Mouse (Mus musculus): ENCODE data around the gene Trim2.

Gene Trim2

DNA sequence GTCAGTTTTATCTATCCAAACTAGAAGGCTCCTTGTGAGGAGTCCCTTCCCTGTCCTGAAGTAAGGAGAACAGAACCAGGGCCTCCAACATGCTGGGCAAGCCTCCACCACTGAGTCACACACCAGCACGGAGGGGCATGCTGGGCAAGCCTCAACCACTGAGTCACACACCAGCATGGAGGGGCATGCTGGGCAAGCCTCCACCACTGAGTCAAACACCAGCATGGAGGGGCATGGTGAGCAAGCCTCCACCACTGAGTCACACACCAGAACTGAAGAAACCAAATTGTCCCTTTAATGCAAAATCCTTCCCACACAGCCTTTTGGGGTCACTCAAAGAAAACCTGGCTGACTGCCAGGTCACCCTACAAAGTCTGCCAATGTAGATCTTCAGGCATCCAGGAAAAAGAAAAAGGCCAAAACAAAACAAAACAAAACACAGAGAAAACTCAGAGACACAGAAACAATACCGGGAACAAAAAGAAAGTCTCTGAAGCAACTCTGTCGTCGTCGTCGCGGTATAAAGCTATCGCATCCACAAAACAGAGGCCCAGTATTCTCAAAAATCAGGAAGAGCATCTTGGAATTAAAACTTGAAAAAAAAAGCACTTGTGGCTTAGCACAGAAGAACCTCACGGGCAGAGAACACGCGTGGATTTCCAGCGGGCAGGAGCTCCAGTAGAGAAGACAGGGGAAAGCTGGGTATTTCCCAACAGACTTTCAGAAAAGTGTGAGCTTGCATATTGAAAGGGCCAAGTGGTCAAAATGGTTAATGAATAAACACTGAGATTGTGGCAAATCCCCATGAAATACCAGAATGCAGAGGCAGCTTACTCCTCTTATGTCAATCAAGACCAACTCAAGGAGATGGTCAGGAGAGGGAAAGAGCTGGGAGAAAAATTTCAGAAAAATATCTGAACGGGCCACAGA, 12.7 kb downstream of the Trim2 start:
- intact Hi-C loops (cut with DNase I) = no loop called here

DNA sequence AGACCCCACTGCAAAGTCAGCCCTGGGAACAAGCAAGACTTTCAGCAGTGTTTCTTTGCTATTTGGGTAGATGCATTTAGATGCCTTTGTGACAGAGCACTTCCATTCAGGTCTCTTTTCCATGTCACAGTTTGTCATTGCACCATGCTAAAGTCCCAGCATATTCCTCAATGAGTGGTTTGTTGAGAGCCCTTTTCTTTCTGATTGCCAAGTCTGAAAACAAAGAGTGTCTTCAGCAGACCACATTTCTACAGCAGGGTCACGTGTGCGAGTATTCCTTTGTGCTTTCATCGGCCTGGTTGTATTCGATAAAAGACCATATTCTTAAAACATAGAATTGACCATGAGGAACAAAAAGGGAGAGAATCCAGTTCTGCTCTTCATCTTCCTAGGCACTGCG, 14.4 kb downstream of the Trim2 start:
- intact Hi-C loops (cut with DNase I) = no loop called here

DNA sequence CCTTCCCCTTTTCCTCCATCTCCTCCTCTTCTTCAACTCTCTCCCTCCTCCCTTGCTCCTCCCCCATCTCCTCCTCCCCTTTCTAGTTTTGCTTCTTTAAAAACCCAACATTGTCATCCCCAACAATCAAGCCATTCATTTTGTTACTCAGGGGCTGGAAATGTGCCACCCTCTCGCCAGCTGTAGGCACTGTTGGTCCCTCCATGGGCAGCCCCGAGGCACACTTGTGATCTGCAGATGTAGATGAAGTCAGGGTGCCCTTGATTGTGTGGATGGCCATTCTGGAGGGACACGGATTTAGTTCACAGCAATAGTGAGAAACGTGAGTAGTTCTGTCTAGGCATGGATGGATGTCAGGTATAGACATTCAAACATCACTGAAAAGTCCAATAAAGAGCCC, 17.7 kb downstream of the Trim2 start:
- intact Hi-C loops (cut with DNase I) = no loop called here

DNA sequence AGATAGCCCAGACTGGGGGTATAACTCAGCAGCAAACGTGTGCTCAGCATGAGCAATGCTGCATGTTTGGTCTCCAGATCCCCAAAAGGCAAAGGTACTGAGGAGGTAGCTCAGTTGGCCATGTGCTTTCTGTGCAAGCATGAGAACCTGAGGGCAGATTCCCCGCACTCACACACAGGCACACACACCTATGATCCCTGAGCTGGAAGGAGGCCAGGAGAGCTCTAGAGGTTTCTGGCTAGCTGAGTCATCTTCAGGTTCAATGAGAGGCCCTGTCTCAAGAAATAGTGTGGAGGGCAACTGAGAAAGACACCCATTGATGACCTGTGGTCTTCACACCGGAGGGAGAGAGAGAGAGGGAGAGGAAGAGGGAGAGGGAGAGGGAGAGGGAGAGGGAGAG, 19.4 kb downstream of the Trim2 start:
- intact Hi-C loops (cut with DNase I) = no loop called here

DNA sequence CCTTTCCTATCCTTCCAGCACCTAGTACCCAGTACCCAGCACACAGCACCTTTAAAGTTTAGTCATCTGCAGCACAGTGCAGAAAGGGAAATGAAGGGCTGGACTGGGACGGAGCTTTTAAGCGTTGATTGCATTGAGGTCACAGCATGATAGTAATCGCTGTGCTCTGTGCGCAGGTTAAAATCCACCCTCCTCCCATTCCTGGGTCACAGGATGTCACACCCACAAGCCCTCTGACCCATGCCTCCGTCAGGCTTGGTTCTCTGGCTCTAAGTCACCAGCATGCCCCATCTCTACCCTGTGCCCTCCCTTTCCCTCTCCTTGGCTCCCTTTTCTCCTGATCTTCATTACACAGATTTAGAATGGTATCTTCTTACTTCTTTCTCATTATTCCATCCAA, 20.4 kb downstream of the Trim2 start:
- intact Hi-C loops (cut with DNase I) = no loop called here

DNA sequence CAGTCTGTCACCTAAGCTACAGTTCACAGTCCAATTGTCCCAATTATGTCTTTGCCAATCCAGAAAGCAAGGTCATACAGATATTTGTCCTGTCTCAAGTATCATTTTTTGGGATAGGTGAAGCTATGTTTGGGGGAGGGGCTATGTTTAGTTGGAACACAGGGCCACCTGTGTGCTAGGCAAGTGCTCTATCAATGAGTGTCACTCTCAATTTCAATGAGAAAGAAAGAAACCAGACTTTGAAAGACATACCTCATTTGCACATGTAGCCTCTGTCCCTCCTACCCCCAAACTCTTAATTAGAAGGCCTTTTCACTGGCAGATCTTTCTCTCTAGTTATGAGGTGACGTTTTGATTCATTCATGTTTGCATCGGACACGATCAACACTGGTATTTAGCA, 21.9 kb downstream of the Trim2 start:
- intact Hi-C loops (cut with DNase I) = no loop called here

DNA sequence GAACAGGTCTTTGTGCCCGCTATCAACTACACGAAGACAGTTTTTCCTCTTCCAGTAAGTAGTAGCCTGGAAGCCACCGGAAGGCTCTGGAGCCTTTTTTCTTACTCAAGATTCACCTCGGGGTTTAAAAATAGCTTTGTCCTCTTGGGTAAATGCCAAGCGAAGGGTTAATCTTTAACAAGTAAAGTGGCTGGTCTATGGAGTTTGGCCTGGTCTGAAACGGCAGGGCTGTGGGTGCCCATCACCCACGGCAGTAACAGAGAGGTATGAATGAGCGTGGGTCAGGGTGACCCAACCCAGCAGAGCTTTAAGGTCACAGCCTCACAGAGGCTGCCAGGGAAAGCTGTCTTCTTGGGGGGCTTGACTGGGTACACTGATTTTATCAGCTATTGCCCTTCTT, 23.2 kb downstream of the Trim2 start:
- intact Hi-C loops (cut with DNase I) = no loop called here

DNA sequence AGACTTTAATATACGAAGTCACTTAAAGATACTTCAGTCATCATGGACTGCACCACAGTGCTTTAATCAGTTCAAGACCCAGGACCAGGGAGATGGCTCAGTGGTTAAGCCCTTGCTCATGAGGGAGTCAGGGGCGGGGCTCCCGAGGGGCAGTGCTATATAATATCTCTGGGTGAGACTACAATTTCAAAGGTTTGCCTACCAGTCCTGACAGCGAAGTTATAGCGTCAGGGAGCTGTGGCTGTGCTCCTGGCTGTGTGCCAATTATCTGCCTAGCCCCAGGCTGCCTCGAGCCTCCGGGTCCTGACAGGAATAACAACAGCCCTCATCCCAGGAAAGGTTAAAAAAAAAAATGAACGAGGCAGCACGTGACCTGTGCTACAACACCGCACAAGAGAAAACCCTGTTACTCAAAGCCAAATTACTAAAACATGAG, 24.7 kb downstream of the Trim2 start:
- intact Hi-C loops (cut with DNase I) = no loop called here

DNA sequence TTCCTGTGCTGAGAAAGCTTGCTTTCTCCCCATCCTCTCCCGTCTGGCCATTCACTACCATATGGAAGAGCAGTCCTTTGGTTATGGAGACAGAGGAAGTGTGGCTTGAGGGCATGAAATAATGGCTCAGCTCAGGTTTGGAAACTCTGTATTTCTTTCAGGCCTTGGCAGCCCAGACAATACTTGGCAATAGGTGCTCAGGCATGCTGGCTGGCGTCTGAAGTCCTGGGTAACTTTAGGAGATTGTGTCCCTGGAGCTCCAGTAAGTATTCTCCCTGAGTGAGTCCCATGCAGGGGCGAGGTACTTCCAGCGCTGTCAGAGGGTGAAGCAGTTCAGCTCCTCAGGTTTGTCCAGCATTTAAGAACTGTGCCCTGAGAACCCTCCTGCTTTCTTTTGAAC, 27.9 kb downstream of the Trim2 start:
- intact Hi-C loops (cut with DNase I) = no loop called here

DNA sequence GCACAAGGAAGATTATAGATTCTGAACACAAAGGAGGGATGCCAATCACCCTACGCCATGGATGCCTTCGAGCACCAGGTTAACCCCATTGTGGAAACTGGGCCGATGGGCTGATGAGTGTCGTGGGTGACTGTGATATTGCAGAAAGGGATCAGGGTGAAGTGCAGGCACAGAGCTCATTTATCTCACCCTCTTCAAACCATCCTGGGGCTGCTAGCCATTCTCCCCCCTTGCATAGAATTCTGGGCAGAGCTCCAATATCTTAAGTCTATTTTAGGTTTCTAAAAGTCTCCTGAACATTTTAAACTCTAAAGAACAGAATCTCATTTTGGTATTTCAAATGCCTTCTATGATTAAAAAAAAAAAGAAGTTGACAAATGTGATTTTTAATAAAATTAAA, 31.6 kb downstream of the Trim2 start:
- intact Hi-C loops (cut with DNase I) = no loop called here

DNA sequence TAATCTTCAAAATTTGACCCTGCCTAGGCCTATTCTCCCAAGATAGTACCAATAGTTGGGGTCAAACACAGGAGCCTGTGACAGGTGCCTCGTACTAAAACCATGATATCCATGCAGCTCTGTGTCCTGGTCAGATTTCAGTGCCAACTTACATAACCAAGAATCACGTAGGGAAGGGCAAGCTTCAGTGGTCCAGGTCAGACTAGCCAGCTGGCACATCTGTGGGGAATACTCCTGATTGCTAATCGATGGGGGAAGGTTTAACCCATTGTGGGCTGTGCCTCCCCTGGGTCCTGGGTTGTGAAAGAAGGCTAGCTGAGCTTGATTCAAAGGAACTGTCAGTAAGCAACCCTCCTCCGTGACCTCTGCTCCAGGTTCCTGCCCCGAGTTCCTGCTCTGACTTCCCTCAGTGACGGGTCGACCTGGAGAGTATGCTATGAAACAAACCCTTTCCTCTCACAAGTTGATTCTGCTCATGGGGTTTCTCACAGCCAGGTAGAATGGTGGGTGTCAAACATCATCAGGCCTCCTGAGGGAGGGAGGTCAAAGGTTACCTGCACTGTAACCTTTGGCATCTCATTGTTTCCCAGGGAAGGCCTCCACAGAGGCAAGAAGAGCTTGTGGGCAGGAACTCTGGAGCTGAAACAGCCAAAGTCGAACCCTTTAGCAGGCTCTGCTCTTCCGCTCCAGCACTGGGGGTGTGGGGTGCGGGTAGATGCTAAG, 34.2 kb downstream of the Trim2 start:
- intact Hi-C loops (cut with DNase I) = no loop called here

DNA sequence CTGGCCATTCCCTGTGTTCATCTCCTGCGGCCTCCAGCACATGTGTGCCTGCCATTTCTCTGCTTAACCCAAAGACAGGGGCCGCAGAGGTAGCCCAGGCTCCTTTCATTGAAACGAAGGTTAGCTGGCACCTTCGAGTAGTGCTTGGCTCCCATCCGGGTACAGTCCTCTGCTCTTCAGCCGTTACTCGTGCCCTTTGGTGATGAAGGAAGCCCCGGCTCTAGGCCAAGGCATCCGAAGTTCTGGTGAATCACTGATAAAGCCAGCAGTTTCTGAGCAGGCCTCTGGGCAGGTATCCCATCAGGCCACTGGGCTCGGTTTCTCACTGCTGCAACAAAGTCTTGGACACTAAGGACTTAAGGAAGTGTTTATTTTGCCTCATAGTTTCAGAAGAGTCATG, 34.9 kb downstream of the Trim2 start:
- intact Hi-C loops (cut with DNase I) = no loop called here

DNA sequence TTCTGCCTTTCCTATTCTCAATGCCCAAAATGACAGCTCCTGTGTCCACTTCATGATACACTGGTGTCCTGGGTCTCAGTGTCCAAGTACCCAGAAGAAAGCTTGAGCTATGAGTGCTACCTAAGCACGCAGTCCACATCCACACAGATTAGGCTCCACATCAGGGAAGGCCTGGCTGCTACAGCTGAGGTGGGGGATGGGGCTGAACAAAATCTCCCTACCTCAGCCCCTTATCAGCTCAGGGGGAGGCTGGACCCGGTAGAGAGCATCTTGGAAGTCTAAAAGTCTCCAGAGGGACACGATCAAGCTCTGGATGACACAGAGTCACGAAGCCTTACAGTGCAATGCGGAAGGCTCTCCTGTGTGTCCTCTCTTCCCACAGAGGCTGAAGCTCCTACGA, 35.6 kb downstream of the Trim2 start:
- intact Hi-C loops (cut with DNase I) = no loop called here

DNA sequence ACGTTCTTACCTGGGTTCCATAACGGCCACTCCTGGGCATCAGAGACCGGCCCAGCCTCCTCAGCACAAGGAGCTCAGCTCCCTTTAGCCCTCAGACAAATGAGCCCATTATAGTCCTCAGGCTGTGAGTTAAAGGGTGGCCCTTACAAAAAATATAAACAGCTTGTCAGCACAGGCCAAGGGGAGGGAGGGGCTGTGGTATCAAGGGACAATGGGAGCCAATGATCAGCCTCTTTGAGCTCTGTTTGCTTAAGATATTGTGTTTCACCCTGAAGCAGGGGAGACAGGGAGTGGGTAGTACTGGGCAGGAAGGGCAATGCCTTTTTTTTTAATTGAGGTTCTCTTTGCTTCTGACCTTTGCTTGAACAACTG, 36.1 kb downstream of the Trim2 start:
- intact Hi-C loops (cut with DNase I) = no loop called here

DNA sequence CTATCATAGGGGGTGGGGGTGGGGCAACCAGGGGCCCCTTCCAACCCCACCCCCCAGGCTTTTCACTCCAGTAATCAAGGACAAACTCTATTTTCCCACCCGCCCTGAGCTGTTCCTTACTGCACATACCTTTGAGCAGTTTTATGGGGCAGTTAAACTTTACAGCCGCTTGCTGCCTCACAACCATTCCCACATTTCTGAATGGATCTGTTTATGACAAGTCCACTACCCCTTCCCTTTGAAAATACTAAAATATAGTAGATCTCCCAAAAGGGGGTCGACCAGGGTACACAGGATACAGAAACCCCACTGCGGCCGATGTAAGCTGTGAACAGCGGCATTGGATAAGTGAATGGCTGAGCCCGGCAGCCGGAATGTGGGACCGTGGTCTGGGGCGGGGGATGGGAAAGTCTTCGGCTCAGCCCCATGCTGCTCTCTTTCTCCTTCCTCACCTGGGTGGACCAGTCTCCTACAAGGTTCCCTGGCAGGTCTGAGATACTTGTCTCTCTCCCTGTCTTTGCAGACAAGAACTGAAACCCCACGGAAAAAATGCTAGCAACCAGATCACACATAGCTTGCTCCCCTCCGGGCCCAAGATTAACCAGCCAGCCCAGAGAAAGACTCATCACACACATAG, 36.6 kb downstream of the Trim2 start:
- intact Hi-C loops (cut with DNase I) = no loop called here

DNA sequence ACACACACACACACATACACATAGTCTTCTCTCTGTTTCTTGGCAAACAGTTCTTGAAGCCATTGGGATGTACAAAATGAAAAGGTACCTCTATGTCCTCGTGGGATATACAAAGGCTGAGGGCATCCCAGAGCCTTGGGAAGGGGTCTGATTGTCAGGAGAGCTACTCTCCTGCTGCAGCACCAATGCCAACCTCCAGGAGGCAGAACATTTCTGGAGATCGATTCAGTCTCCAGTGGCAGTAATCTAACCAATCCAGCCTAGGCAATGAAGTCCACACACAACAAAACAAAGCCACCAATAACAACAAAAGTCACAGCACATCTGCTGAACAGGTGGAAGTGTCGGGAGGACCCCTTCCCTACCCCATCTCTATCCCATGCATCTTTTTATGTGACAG, 38.2 kb downstream of the Trim2 start:
- intact Hi-C loops (cut with DNase I) = no loop called here

DNA sequence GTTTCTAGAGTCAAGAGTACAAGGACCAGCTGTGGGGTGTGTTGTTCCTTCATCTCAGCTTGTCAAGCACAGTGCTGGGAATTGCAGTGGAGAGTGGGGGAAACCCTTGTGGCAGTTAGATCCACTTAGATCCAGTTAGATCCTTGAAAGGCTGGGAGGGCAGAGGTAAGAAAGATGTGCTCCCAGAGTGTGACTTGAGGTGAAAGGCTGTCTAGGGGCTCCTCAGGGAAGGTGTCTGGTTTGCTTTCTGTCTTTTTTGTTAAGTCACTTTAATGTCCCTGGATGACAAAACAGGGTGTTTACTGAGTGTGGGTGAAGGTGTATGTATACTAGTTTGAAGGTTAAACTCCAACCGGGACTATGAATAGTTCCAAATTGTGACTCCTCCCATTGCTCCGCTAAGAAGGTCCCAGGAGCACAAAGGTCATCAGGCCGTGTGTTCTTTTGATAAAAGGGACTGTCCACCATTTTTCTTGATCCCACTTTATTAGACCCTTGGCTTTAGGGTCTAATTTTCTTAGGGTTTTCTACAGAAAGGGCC, 40.2 kb downstream of the Trim2 start:
- intact Hi-C loops (cut with DNase I) = no loop called here

DNA sequence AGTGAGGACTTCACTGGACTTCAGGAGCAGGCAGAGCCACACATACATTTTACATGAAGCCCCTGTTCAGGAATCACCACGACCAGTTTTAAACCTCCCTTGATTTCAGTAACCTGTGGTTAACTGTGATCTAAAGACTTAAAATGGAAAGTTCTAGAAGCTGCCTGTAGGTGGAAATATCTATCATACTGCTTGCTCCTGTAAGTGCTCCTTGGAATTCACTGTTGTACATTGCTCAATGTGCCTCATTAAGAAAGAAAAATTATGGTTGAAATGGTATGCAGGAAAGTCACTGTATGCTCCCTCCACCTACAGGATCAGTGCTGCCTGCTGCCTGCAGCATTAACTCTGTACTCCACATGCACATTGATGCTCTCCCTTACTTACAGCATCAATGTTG, 41.6 kb downstream of the Trim2 start:
- intact Hi-C loops (cut with DNase I) = no loop called here

DNA sequence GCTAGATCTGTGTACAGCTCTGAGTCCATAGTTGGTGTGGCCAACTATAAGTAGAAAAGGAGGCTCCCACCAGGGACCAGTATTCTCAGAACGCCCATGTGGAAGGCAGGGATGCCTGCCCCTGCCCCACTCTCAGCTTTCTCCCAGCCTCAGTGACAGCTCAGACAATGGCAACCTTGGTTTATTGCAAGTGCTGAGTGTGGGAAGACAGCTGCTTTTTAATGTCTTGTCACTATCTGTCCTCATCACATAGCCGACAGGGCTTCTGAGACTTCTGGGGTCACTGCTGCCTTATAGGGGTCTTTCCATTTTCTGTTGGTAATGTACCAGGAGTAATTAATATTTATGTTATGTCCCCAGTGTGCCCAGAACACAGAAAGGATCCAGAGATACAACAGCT, 42.3 kb downstream of the Trim2 start:
- intact Hi-C loops (cut with DNase I) = loop anchor here (5.0 kb wide), 1 partner anchor 43 kb away; the partner anchor contains the start of gene Trim2

DNA sequence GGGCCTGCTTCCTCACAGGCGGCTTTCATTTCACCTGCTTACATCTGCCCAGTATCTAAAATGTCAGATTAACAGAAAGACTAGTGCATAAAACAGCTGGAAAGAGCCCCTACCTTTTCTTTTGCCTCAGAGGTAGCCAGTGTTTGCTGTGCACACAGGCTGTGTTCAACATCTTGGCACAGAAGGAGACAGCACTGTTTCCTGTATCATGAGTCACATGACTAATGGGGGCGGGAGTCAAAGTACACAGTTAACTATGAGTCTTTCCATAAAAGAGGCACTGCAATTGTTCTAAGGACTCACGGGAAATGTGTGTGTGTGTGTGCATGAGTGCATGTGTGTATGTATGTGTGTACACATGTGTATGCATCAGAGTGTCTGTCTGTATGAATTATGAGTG, 43.9 kb downstream of the Trim2 start:
- intact Hi-C loops (cut with DNase I) = loop anchor here (5.0 kb wide), 1 partner anchor 44 kb away; the partner anchor contains the start of gene Trim2

DNA sequence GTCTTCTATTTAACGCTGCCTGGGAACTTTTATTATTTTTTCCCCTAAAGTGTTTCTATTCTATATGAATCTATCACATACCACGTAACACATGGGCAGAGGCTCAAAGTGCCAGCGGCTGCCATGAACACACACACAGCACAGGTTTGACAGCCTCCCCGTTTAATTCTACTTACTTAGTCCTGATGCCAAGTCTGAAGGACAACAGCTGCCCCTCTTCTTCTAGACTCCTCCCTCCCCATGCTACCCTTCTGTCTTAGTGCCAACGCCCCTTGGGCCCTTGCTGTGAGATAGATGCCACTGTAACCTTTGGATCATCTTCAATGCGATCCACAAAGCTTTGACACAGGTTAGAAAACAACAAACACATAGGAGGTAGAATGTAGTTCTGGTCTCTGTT, 44.8 kb downstream of the Trim2 start:
- intact Hi-C loops (cut with DNase I) = loop anchor here (5.0 kb wide), 1 partner anchor 45 kb away; the partner anchor contains the start of gene Trim2

DNA sequence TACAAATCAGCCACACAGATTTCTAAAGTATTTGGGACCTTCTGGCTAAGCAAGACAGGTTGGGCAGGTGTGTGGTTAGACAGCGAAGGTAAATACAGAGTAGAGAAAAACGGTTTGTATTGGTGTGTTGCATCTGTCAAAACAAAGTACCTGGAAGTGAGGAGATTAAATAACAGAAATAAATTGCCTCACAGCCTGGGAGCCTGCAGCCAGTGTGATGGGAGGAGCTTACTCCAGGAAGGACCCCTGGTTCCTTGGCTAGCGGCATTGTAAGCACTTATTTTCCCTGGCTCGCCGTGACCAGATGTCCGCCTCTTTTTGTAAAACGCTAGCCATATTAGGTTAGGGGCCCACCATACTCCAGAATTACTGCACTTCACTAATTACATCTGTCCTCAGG, 45.8 kb downstream of the Trim2 start:
- intact Hi-C loops (cut with DNase I) = loop anchor here (5.0 kb wide), 1 partner anchor 46 kb away; the partner anchor contains the start of gene Trim2

All from adrenal gland (tissue).